Mouse (Mus musculus): Measurements from ENCODE around the gene Slc12a8. TPM values are rescaled to one million over a fixed set of nuclear protein-coding genes. Genes with fewer than 3 reads are reported as not detected.

Slc12a8 gene
- polyA plus RNA-seq, 1 experiment: 1.2 TPM

DNA sequence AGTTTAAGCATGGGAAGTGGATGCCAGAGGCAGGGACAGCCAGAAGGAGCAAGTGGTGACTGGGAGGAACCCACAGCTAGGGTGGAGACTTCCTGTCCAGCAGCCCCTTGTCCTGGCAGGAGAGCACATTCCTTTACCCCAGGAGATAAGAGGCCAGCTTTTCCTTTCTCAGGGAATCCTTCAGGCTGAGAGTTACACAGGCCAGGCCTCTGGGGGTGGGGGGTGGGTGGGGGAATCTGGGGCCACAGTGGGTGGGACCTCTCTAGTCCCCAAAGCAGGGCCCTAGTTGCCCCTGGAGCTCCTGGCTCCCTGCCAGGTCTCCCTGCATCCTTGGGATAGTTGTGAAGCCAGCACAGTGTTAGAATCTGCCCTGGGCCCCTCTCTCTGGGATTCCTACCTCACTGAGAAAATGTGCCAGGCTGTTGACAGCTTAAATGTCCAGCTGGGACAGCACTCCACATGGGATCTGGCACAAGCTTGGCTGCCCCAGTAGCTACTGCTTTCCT is 63.7 kb downstream of the Slc12a8 start:
- TF ChIP-seq CTCF (IDR thresholded peaks at IDR 0.05; ENCODE audit: extremely low read depth, insufficient read depth, low read length) (no peak), POLR2A (IDR thresholded peaks at IDR 0.05; ENCODE audit: extremely low read depth, insufficient read depth, low read length) (no peak)
- H3K4me1 ChIP-seq (ENCODE audit: control insufficient read depth, insufficient read depth, low read length): no peaks in the 10 kb centered on the region; the same call in 1 of the 2 replicates
- H3K4me3 ChIP-seq (ENCODE audit: insufficient read depth, low read length): no peak overlapping the region
- no peak overlapping the region for H3K27ac ChIP-seq (ENCODE audit: insufficient read depth, low read length)

DNA sequence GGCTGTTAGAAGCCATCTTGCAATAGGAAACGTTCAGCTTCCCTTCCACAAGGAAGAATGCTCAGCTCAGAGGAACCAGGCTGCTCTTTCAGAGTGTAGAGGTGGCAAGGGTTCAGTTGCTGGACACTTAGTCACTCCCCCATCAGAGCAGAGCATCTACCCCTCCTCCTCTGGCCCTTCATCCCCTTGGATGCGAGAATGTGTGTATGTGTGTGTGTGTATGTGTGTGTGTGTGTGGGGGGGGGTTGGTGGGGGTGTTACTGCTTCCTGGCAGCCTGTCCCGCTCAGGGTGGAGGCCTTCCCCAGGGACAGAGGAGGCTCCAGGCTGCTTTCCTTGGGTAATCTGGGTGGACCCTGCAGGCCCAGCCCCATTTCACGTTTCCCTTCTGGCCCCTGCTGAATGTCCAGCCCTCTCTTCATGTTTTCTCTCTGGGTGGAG is 64.6 kb downstream of the Slc12a8 start:
- Histone ChIP-seq H3K4me3 (ENCODE audit: insufficient read depth, low read length) (no peak overlapping the region), H3K4me1 (ENCODE audit: control insufficient read depth, insufficient read depth, low read length) (no peaks in the 10 kb centered on the region; the same call in 1 of the 2 replicates), H3K27ac (ENCODE audit: insufficient read depth, low read length) (no peak overlapping the region)
- TF ChIP-seq POLR2A (IDR thresholded peaks at IDR 0.05; ENCODE audit: extremely low read depth, insufficient read depth, low read length) (no peak), CTCF (IDR thresholded peaks at IDR 0.05; ENCODE audit: extremely low read depth, insufficient read depth, low read length) (no peak)

DNA sequence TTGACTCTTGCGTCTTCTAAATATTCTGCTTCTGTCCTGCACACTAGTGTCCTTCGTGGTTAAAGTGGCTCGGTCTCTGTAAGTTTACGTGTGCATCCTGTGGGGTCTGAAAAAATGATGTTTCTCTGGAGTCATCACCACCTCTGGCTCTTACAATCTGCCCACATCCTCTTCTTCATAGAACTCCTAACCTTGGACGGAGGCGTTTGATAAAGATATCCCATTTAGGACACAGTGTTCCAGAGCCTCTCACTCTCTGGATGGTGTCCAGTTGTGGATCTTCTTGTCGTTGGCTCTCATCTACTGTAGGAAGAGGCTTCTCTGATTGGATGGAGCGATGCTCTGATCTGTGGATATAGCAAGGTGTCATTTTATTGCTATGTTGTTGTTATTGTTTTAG is 65.4 kb downstream of the Slc12a8 start:
- TF ChIP-seq POLR2A (IDR thresholded peaks at IDR 0.05; ENCODE audit: extremely low read depth, insufficient read depth, low read length) (no peak), CTCF (IDR thresholded peaks at IDR 0.05; ENCODE audit: extremely low read depth, insufficient read depth, low read length) (no peak)
- 0 out of 2 replicates have a peak overlapping the region, but pooled peaks have one; percentile 28 for H3K27ac ChIP-seq (ENCODE audit: insufficient read depth, low read length)

DNA sequence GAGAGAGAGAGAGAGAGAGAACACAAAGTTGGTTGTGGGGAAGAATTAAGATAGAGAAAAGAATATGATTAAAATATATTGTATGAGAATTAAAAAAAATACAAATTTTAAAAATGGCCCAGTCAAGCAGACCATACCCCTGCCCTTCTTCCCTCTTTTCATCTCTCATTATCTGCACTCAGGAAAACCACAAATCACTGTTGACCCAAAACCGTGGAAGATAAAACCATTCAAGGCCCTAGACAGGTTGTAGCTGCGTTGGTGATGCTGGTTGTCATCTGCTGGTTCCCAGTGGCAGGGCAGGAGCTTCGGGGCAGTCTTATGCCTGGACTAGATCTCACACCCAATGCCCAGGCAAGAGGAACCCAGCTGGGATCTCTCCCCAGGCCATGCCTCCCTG is 66.2 kb downstream of the Slc12a8 start:
- Histone ChIP-seq H3K4me1 (ENCODE audit: control insufficient read depth, insufficient read depth, low read length) (no peaks in the 10 kb centered on the region; the same call in 1 of the 2 replicates), H3K4me3 (ENCODE audit: insufficient read depth, low read length) (no peak overlapping the region), H3K27ac (ENCODE audit: insufficient read depth, low read length) (0 out of 2 replicates have a peak overlapping the region, but pooled peaks have one; percentile 4)
- TF ChIP-seq POLR2A (IDR thresholded peaks at IDR 0.05; ENCODE audit: extremely low read depth, insufficient read depth, low read length) (no peak), CTCF (IDR thresholded peaks at IDR 0.05; ENCODE audit: extremely low read depth, insufficient read depth, low read length) (no peak)

More for the DNA sequence above, 65.4 kb downstream of the Slc12a8 start:
- H3K4me1 ChIP-seq (ENCODE audit: control insufficient read depth, insufficient read depth, low read length): no peaks in the 10 kb centered on the region; the same call in 1 of the 2 replicates
- H3K4me3 ChIP-seq (ENCODE audit: insufficient read depth, low read length): no peak overlapping the region

DNA sequence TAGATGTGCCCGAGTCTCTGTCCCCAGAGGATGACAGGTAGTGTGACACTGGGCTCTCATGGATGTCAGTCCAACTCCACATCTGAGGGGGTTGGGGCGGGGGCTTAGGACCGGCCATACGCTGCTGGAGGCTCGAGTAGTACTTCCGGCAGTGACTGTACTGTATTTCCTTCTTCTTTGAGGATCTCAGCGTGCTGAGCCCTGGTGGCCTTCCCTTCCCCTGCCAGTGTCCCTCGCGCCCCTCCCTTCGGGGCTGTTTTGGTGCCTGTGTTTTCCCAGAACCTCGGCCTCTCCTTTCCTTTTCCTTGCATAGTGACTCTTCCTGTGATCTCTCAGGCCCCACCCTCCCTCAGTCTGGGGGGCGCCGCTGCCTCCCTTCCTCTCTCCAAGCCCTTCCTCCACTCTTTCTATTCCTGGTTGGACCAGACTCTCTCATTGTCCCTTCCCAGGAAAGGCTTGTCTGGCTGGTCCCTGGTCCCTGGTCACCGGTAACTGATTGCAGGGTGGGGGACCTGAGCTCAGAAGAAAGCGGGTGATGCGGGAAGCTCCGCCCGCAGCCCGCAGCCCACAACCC is 66.8 kb downstream of the Slc12a8 start:
- Histone ChIP-seq H3K4me3 (ENCODE audit: insufficient read depth, low read length) (peak overlapping the region; percentile 18; the same call in 1 of the 2 replicates), H3K27ac (ENCODE audit: insufficient read depth, low read length) (peak overlapping the region; percentile 83), H3K4me1 (ENCODE audit: control insufficient read depth, insufficient read depth, low read length) (no peaks in the 10 kb centered on the region; the same call in 1 of the 2 replicates)
- TF ChIP-seq CTCF (IDR thresholded peaks at IDR 0.05; ENCODE audit: extremely low read depth, insufficient read depth, low read length): no peak
- no peak for TF ChIP-seq POLR2A (IDR thresholded peaks at IDR 0.05; ENCODE audit: extremely low read depth, insufficient read depth, low read length)

DNA sequence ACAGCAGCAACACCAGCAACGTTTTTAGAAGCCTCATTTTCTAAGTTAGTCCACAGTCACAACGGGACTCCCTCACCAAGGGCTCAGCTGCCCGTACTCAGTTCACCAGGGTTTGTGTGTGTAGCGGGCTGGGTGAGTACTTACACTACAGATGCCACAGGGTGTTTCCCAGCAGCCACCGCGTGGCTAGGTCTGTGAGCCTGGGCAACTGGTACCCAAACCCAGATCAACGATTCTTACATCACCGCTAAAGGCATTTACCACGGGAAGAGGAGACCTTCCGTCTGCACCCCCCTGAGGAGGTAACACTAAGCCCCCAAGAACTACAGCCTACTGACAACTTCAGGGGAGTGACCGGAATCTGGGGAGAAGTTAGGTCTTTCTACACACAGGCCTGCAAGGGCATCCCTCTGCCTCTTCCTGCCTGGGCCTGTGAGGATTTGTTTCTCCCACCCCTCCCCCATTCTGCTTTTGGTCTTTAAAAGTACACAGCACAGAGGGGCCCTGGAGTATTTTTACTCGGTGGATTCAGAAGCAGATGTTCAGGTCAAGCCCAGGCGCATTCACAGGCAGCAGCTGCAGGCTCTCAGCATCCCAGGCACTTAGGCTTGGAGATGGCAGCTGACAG is 67.4 kb downstream of the Slc12a8 start:
- TF ChIP-seq CTCF (IDR thresholded peaks at IDR 0.05; ENCODE audit: extremely low read depth, insufficient read depth, low read length) (no peak), POLR2A (IDR thresholded peaks at IDR 0.05; ENCODE audit: extremely low read depth, insufficient read depth, low read length) (no peak)
- no peaks in the 10 kb centered on the region; the same call in 1 of the 2 replicates for H3K4me1 ChIP-seq (ENCODE audit: control insufficient read depth, insufficient read depth, low read length)
- 0 out of 2 replicates have a peak overlapping the region, but pooled peaks have one; percentile 18 for H3K4me3 ChIP-seq (ENCODE audit: insufficient read depth, low read length)
- H3K27ac ChIP-seq (ENCODE audit: insufficient read depth, low read length): peak overlapping the region; percentile 83

DNA sequence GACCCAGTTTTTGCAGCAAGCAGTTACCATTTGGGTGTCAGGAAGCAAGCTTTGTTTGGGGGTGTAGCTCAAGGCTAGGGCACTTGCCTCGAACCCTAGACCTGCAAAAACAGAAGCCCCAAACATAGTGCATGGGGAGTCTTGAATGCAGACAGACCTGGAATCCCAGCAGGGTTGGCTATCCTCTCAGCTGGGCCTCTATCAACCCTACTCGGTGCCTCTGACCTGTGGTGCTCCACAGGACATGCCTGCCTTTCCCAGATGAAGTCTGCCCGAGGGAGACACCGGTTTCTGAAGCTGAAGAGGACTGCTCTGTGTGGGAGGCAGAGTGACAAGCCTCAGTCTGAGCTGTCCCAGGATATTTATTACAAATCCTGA is 67.9 kb downstream of the Slc12a8 start:
- Histone ChIP-seq H3K4me1 (ENCODE audit: control insufficient read depth, insufficient read depth, low read length) (no peaks in the 10 kb centered on the region; the same call in 1 of the 2 replicates), H3K4me3 (ENCODE audit: insufficient read depth, low read length) (no peak overlapping the region), H3K27ac (ENCODE audit: insufficient read depth, low read length) (0 out of 2 replicates have a peak overlapping the region, but pooled peaks have one; percentile 5)
- TF ChIP-seq CTCF (IDR thresholded peaks at IDR 0.05; ENCODE audit: extremely low read depth, insufficient read depth, low read length): no peak
- TF ChIP-seq POLR2A (IDR thresholded peaks at IDR 0.05; ENCODE audit: extremely low read depth, insufficient read depth, low read length): no peak

DNA sequence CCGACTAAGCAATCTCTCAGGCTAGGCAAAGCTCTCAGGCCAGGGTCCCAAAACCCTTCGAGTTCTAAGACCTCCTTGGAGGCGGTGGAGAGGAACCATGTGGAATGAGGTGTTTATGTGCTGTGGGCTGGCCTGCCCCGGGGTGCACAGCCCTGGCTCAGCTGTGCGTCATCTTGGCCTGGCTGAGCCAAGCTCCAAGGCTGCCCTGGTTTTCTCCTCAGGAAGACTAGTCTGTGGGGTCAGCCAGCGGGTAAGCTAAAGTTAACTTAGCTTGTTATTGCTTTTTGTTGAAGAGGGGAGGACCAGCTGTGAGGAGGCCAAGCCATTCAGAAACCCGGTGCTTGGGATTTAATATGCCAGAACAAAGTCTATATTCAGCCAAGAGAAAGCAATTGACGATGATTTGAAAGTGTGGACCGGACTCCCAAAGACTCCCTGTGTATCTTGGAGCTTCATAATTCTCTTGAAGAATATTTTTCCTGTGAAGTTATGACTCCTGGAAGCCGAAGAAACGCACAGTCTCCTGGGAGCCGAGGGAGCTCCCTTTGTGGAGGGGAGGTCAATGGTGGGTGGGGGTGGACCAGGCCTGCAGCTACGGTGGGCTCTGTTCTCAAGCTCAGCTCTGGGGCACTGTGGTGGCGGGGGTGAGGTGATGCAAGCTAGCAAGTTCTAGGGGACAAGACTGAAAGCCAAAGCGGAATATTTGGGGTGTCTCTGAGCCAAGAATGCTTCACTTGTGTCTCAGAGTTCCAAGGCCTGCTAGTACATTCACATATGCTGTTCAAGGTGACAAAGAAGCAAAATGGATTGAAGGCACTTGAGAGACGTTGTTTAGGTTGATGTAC is 70.4 kb downstream of the Slc12a8 start:
- TF ChIP-seq POLR2A (IDR thresholded peaks at IDR 0.05; ENCODE audit: extremely low read depth, insufficient read depth, low read length) (no peak), CTCF (IDR thresholded peaks at IDR 0.05; ENCODE audit: extremely low read depth, insufficient read depth, low read length) (no peak)
- no peak overlapping the region for H3K4me3 ChIP-seq (ENCODE audit: insufficient read depth, low read length)
- no peak overlapping the region for H3K27ac ChIP-seq (ENCODE audit: insufficient read depth, low read length)
- peaks cover 2% of the 10 kb centered on the region; the same call in 1 of the 2 replicates for H3K4me1 ChIP-seq (ENCODE audit: control insufficient read depth, insufficient read depth, low read length)

DNA sequence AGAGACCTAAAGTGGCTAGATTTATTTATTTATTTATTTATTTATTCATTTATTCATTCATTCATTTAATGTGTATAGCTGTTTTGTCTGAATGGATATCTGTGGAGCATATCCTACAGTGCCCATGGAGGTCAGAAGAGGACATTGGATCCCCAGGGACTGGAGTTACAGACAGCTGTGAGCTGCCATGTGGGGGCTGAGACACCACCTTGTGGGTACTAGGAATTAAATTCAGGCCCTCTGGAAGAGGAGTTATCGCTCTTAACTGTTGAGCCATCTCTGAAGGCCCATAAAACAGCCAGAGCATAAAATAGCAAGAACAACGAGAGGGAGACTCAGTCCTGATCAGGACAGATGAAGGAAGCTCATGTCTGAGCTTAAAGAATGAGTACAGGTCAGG is 71.7 kb downstream of the Slc12a8 start:
- TF ChIP-seq CTCF (IDR thresholded peaks at IDR 0.05; ENCODE audit: extremely low read depth, insufficient read depth, low read length) (no peak), POLR2A (IDR thresholded peaks at IDR 0.05; ENCODE audit: extremely low read depth, insufficient read depth, low read length) (no peak)
- H3K27ac ChIP-seq (ENCODE audit: insufficient read depth, low read length): no peak overlapping the region
- H3K4me1 ChIP-seq (ENCODE audit: control insufficient read depth, insufficient read depth, low read length): peaks cover 2% of the 10 kb centered on the region; the same call in 1 of the 2 replicates
- H3K4me3 ChIP-seq (ENCODE audit: insufficient read depth, low read length): no peak overlapping the region

All from cortical plate, adult 2 months (tissue).